Mouse (Mus musculus) thymus, adult 2 months (tissue): ENCODE results near the gene Shisa8. TPM values are rescaled to one million over a fixed set of nuclear protein-coding genes. Genes with fewer than 3 reads are reported as not detected.

ENCODE experiments used
- DNase-seq: peaks from one replicate; pipeline ENCODE4 v3.0.0; 2021
- H3K27ac ChIP-seq: fragments of 200-500 bp; 2 replicates; pipeline ENCODE4 v1.5.1; 2012; ENCODE audit warnings: low read length, control low read depth; ENCODE audit not compliant: control insufficient read depth, insufficient read depth
- H3K27me3 ChIP-seq: fragments of 200-500 bp; 2 replicates; pipeline ENCODE4 v1.6.1; 2012; ENCODE audit warnings: mild to moderate bottlenecking, low read length, moderate library complexity, mixed read lengths; ENCODE audit not compliant: control insufficient read depth, insufficient read depth
- H3K36me3 ChIP-seq: fragments of 200-500 bp; 2 replicates; pipeline ENCODE4 v1.6.1; 2012; ENCODE audit warnings: mild to moderate bottlenecking, low read length, moderate library complexity; ENCODE audit not compliant: control insufficient read depth, insufficient read depth
- H3K4me1 ChIP-seq: fragments of 200-500 bp; replicated peaks from 2 replicates; pipeline ENCODE4 v1.6.1; 2012; ENCODE audit warnings: low read length; ENCODE audit not compliant: control insufficient read depth, insufficient read depth
- H3K4me3 ChIP-seq: fragments of 200-500 bp; 2 replicates; pipeline ENCODE4 v1.5.1; 2012; ENCODE audit warnings: mild to moderate bottlenecking, low read length, control low read depth, moderate library complexity; ENCODE audit not compliant: control insufficient read depth, insufficient read depth
- CTCF ChIP-seq: fragments of 200-500 bp; IDR thresholded peaks from 2 replicates; pipeline ENCODE4 v1.5.1; 2012; ENCODE audit warnings: mild to moderate bottlenecking, control low read depth, low read length, moderate library complexity, borderline replicate concordance; ENCODE audit not compliant: control insufficient read depth, poor library complexity, insufficient read depth; ENCODE audit errors: extremely low read depth
- POLR2A ChIP-seq: fragments of 200-500 bp; IDR thresholded peaks from 2 replicates; pipeline ENCODE4 v1.6.1; 2012; ENCODE audit warnings: mild to moderate bottlenecking, low read length, control low read depth, moderate library complexity; ENCODE audit not compliant: control insufficient read depth, poor library complexity, insufficient read depth; ENCODE audit errors: extremely low read depth
- WGBS: fragments of 180-500 bp; shearing (Covaris S2); methylation state at CpG from one replicate; pipeline ENCODE4 v1.1.7; 2018; 5-methylcytosine and 5-hydroxymethylcytosine counted together
- polyA plus RNA-seq: library from polyadenylated mRNA; depleted of rRNA; stranded (reverse); fragments of >200 nt; gene quantifications from 2 replicates; pipeline ENCODE4 v1.2.3, GENCODE M21; 2012

Shisa8 gene
- polyA plus RNA-seq, 1 experiment: 0.93 TPM

DNA sequence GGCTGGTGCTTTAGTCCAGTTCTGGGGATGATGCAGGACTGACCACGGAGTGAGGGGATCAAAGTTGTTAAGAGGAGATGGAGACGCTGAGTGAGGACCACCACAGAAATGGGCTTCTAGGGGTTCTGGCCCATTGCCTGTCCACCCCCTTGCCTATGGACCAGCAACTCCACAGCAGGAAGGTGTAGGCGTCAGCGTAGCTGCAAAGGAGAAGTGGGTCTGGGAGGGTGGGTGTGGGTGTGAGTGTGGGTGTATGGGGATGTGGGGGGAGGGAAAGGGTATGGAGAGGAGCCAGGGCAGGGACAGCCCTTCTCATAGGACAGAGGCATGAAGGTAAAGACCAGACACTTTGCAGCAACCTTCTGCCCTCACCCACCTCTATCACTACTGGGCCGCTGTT, 13.2 kb upstream of the Shisa8 start:
- TF ChIP-seq CTCF (no peak), POLR2A (no peak)
- no peak overlapping the region for H3K4me3 ChIP-seq
- 81% methylated on average over 5 of the region's 5 CpGs for WGBS
- peaks cover 8% of the 10 kb centered on the region; the same call in 1 of the 2 replicates for H3K4me1 ChIP-seq
- no peaks in the 10 kb centered on the region for H3K36me3 ChIP-seq
- H3K27ac ChIP-seq: no peak overlapping the region
- H3K27me3 ChIP-seq: no peaks in the 10 kb centered on the region
- DNase-seq: no peak

DNA sequence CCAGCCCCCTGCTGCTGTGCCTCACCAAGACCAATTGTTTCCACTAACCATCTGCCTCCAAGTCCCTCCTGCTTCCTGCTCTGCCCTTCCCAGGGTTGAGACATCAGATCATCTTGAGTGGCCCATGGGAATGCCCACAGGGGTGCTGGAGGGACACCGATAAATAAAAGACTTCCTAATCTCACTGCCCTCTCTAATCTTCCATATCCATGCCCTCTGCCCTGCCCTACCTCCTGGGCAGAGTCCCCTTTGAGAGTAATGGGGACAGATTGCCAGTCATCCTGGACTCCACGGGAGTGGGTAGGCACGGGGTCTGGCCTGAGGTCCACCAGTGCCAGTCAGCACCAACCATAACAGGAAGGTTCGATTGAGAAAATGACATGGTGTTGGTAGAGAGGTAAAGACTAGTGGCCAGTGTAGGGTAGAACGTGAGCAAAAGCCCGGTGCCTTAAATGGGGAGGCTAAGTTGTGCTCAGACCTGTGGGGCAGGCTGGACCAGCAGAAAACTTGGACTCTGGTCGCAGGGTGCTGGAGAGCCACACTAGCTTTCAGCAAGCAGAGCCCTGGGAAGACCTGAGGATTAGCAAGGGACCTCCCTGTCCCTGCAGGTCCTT, 12.1 kb upstream of the Shisa8 start:
- TF ChIP-seq CTCF: no peak
- TF ChIP-seq POLR2A: no peak
- Histone ChIP-seq H3K4me3 (no peak overlapping the region), H3K27me3 (no peaks in the 10 kb centered on the region), H3K36me3 (no peaks in the 10 kb centered on the region), H3K4me1 (peaks cover 8% of the 10 kb centered on the region; the same call in 1 of the 2 replicates), H3K27ac (no peak overlapping the region)
- WGBS: 37% methylated on average over 7 of the region's 7 CpGs
- no peak for DNase-seq

DNA sequence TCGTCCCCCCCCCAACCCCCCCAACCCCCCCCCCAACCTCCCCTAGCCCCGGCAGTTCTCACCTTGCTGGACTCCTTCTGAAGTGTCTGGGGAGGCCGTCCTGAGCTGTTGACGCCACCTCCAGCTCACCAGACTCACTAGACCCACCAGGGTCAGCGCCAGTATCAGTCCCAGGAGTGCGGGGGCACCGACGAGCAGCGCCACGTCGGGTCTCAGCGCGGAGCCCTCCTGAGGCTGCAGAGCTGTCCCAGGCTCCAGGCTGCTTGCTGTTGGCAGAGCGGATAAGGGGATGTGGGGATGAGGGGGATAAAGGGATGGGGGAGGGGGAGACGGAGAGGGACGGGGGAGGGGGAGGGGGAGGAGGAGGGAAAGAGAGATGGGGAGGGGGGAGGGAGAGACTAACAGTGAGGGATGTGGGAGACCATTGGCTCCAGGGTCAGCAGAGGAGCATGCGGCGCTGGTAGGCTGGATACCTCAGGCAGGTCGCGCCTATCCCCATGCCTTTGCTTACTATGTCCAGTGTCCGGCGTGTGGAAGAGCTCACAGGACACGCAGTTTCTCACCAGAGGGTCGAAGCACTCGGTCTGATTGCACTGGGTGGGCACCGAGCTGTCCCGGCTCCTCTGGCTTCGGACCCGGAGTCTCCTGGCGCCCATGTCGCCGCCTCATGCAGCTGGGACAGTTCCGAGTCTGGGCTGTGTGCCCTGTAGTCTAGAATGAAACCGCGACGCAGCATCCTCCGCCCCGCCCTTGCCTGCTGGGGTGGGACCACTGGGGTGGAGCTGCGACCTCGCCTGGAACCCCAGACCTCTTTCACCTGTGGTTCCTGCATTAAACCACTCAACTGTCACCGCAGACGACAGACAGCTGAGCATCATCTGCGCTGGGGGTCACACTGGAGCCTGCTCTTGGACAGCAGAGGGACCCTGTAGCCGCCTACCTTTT, 11.3 kb upstream of the Shisa8 start, which contains the start of gene Tnfrsf13c:
TSS of gene Tnfrsf13c (minus strand) at position 713 of the 945 bp plus-strand sequence.
- Histone ChIP-seq H3K4me1 (peaks cover 11% of the 10 kb centered on the region; the same call in 1 of the 2 replicates), H3K36me3 (no peaks in the 10 kb centered on the region), H3K4me3 (peak within 1 kb of the TSS; percentile 38), H3K27ac (no peak within 1 kb of the TSS), H3K27me3 (no peaks in the 10 kb centered on the region)
- DNase-seq: peak; percentile 63
- TF ChIP-seq CTCF (no peak), POLR2A (no peak)
- 4% methylated on average over 44 of the region's 44 CpGs for WGBS

DNA sequence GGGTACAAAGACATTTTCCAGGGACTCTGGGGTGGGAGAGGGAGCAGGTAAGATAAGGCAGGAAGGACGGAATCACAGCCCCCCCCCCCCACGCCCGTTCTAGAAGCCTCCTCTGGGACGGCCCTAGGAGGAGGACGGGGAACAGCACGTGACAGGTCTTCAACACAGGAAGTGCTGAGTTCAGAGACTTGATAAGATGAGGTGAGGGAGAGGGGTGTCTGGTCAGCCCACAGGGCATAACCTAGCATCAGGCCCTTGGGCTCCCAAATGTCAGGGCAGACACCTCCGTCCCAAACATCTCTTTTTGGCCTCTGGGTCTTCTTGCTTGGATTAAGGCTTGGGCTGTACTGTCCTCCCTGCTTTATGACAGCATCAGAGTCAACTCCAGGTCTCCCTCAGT, 10.6 kb upstream of the Shisa8 start:
- H3K4me3 ChIP-seq: no peak overlapping the region
- TF ChIP-seq POLR2A: no peak
- TF ChIP-seq CTCF: no peak
- H3K4me1 ChIP-seq: peaks cover 15% of the 10 kb centered on the region
- H3K36me3 ChIP-seq: no peaks in the 10 kb centered on the region
- DNase-seq: no peak
- no peak overlapping the region for H3K27ac ChIP-seq
- no peaks in the 10 kb centered on the region for H3K27me3 ChIP-seq
- WGBS: 62% methylated on average over 7 of the region's 7 CpGs

DNA sequence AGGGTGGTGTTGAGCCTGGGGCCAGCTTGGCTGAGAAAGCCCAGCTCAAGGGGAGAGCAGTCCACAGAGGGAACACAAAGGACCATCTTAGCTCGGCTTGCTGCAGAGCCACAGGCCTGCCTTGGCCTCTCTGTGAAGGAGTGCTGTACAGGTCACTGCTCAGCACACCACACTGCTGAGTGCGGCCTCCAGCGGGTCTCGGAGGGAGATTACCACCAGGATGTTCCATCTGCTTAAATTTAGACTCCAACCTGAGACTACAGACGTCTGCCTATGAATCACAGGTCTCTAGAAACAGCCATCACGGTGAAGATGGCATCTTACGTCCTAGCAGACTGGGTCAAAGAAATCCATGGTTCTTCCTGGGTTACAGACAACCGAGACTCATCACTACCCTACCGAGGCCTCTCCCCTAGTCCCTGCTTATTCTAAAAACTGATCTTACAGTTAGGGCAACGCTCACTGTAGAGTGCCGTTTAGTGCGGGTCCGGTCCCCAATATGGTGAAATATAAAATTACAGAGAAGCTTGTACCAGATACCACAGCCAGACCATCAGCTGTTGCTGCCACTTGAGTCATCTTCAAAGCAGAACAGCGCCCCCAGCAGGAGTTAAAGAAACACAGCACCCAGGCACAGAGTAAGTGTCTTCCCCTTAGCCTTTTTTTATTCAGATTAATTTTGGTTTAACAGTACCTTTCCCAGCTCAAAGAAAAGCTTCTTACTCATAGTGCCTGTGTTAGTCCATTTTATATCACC, 8.7 kb upstream of the Shisa8 start:
- no peak overlapping the region for H3K27ac ChIP-seq

More for the DNA sequence above, 8.7 kb upstream of the Shisa8 start:
- 89% methylated on average over 14 of the region's 14 CpGs for WGBS
- Histone ChIP-seq H3K27me3 (no peaks in the 10 kb centered on the region), H3K4me1 (peaks cover 15% of the 10 kb centered on the region), H3K4me3 (no peak overlapping the region), H3K36me3 (no peaks in the 10 kb centered on the region)
- no peak for TF ChIP-seq CTCF
- TF ChIP-seq POLR2A: no peak
- no peak for DNase-seq
